Mouse (Mus musculus): Measurements from ENCODE around the gene Upk3b. TPM values are rescaled to one million over a fixed set of nuclear protein-coding genes. Genes with fewer than 3 reads are reported as not detected.
A peak's percentile ranks its signal among the peaks of the same experiment; 100 is the strongest.

Upk3b gene
- total and polyA plus RNA-seq, 3 experiments, result 0.09 TPM; not detected in 2

DNA sequence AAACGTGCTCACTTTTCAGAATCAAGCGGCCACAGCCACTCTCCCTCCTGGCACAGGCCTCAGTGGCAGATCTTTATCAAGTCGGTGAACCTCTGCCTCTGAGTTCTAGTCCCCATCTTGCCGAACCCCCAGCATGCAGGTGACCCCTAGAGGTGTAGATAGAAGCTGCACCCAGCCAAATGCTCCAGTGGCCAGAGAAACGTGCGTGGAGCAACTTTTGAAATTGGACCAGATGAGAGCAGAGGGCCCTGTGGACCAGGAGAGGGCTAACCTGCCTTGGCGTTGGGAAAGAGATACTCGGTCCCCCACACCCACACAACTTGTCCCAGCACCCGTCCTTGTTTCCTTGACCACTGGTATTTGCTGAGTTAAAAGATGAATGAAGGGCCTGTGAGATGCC lies 7.1 kb downstream of the Upk3b start:
- in situ Hi-C loops (cut with MboI; ENCODE audit: low pct_ligation_motif_present, low pct_unique_long_range_greater_than_20kb, low sequenced_read_pairs) (loop anchor here (10.0 kb wide), 1 partner anchor 151 kb away; no protein-coding TSS in a partner anchor), dilution Hi-C loops (cut with MboI; ENCODE audit: extremely low pct_ligation_motif_present, extremely low pct_unique_long_range_greater_than_20kb, low sequenced_read_pairs) (no loop called here)
- H3K79me2 ChIP-seq (replicated peaks; ENCODE audit: control insufficient read depth, extremely low read depth, insufficient read depth, poor library complexity, severe bottlenecking), result no peaks in the 10 kb centered on the region
- peak; percentile 43 for DNase-seq (ENCODE audit: extremely low read depth)
- no peak overlapping the region for H3K4me3 ChIP-seq (replicated peaks in 1 of 3; ENCODE audit: low read depth in 2 of 3, low read length in 2 of 3, poor library complexity in 1 of 3)
- H3K27ac ChIP-seq (ENCODE audit: insufficient read depth, low read depth), result no peak overlapping the region
- H3K9me3 ChIP-seq (replicated peaks; ENCODE audit: low read length), result peaks cover 4% of the 10 kb centered on the region
- H3K36me3 ChIP-seq (replicated peaks in 1 of 2; ENCODE audit: control insufficient read depth in 1 of 2, insufficient read depth in 1 of 2, low read length in 1 of 2), result no peaks in the 10 kb centered on the region
- peaks cover 10 to 15% of the 10 kb centered on the region in 2 experiments for H3K4me1 ChIP-seq (ENCODE audit: control insufficient read depth in 1 of 2, insufficient read depth in 2 of 2)
- TF ChIP-seq SMC3 (IDR thresholded peaks at IDR 0.05; ENCODE audit: low read depth, low read length), result peak; percentile 66
- no peak for TF ChIP-seq E2F4 (IDR thresholded peaks at IDR 0.05; ENCODE audit: insufficient replicate concordance, low read depth, low read length)
- peak; percentile 41; the same call in 1 of the 2 replicates for TF ChIP-seq BHLHE40 (IDR thresholded peaks at IDR 0.05; ENCODE audit: low read depth, low read length)
- TF ChIP-seq ZC3H11A (IDR thresholded peaks at IDR 0.05; ENCODE audit: low read depth, low read length), result no peak
- peak; percentile 59 for TF ChIP-seq RAD21 (IDR thresholded peaks at IDR 0.05; ENCODE audit: low read depth, low read length)
- peak; percentile 16; the same call in 1 of the 2 replicates for TF ChIP-seq MAX (IDR thresholded peaks at IDR 0.05; ENCODE audit: low read length)
- no peak for TF ChIP-seq MYC (IDR thresholded peaks at IDR 0.05; ENCODE audit: low read depth, low read length)
- no peak for TF ChIP-seq MEF2A (IDR thresholded peaks at IDR 0.05; ENCODE audit: borderline replicate concordance, low read depth, low read length)
- TF ChIP-seq ZMIZ1 (IDR thresholded peaks at IDR 0.05; ENCODE audit: low read depth, low read length), result no peak
- TF ChIP-seq ELF1 (IDR thresholded peaks at IDR 0.05; ENCODE audit: low read depth, low read length), result no peak
- no peak for TF ChIP-seq RCOR1 (conservative IDR thresholded peaks at IDR 0.05; ENCODE audit: low read depth, low read length)
- no peak for TF ChIP-seq KAT2A (IDR thresholded peaks at IDR 0.05; ENCODE audit: insufficient replicate concordance, low read length)
- TF ChIP-seq PAX5 (IDR thresholded peaks at IDR 0.05; ENCODE audit: low read length), result no peak
- TF ChIP-seq MAZ (IDR thresholded peaks at IDR 0.05; ENCODE audit: low read depth, low read length), result no peak
- peak in 1 of 2 experiments; percentile 77; a peak in 2 of 4 replicates for TF ChIP-seq CTCF (conservative IDR thresholded peaks at IDR 0.05 in 1 of 2, IDR thresholded peaks at IDR 0.05 in 1 of 2; ENCODE audit: low read depth in 2 of 2, low read length in 2 of 2)
- H3K9ac ChIP-seq (ENCODE audit: insufficient read depth, low read depth), result no peak overlapping the region
- H3K4me2 ChIP-seq (ENCODE audit: insufficient read depth, low read depth, poor library complexity, severe bottlenecking), result no peak overlapping the region
- H3K27me3 ChIP-seq (replicated peaks), result peaks cover 17% of the 10 kb centered on the region

DNA sequence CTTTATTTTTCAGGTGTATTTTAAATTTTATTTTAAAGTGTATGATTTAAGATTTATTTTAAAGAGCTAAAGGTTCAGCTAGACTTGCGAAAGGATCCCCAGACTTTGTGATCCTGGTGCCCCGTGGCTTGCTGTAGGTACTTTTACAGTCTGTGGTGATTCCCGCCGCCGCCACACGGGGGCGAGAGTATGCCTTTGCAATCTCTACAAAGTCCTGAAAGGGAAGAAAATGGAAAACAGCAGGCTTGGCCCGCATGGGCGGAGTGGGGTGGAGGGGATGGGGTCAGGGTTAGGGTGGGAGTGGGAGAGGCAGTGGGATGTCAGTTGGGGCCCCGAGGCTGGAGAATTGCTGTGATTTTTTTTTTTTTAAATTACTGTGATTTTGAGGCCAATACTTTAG lies 7.7 kb downstream of the Upk3b start:
- H3K27me3 ChIP-seq (replicated peaks), result peaks cover 17% of the 10 kb centered on the region
- H3K9me3 ChIP-seq (replicated peaks; ENCODE audit: low read length), result peaks cover 4% of the 10 kb centered on the region
- H3K9ac ChIP-seq (ENCODE audit: insufficient read depth, low read depth), result no peak overlapping the region
- dilution Hi-C loops (cut with MboI; ENCODE audit: extremely low pct_ligation_motif_present, extremely low pct_unique_long_range_greater_than_20kb, low sequenced_read_pairs), result no loop called here
- no peaks in the 10 kb centered on the region for H3K79me2 ChIP-seq (replicated peaks; ENCODE audit: control insufficient read depth, extremely low read depth, insufficient read depth, poor library complexity, severe bottlenecking)
- no peak overlapping the region for H3K4me3 ChIP-seq (replicated peaks in 1 of 3; ENCODE audit: low read depth in 2 of 3, low read length in 2 of 3, poor library complexity in 1 of 3)
- DNase-seq (ENCODE audit: extremely low read depth), result peak; percentile 81
- no peak overlapping the region for H3K27ac ChIP-seq (ENCODE audit: insufficient read depth, low read depth)
- peaks cover 8 to 9% of the 10 kb centered on the region in 2 experiments for H3K4me1 ChIP-seq (ENCODE audit: control insufficient read depth in 1 of 2, insufficient read depth in 2 of 2)
- H3K4me2 ChIP-seq (ENCODE audit: insufficient read depth, low read depth, poor library complexity, severe bottlenecking), result 0 out of 2 replicates have a peak overlapping the region, but pooled peaks have one; percentile 16
- in situ Hi-C loops (cut with MboI; ENCODE audit: low pct_ligation_motif_present, low pct_unique_long_range_greater_than_20kb, low sequenced_read_pairs), result loop anchor here (10.0 kb wide), 1 partner anchor 151 kb away; no protein-coding TSS in a partner anchor
- H3K36me3 ChIP-seq (replicated peaks in 1 of 2; ENCODE audit: control insufficient read depth in 1 of 2, insufficient read depth in 1 of 2, low read length in 1 of 2), result no peaks in the 10 kb centered on the region
- TF ChIP-seq POLR2A (IDR thresholded peaks at IDR 0.05; ENCODE audit: low read depth, low read length) (no peak), GABPA (IDR thresholded peaks at IDR 0.05; ENCODE audit: insufficient replicate concordance, low read depth, low read length) (no peak), MAFK (IDR thresholded peaks at IDR 0.05; ENCODE audit: insufficient replicate concordance, low read length) (no peak), MXI1 (IDR thresholded peaks at IDR 0.05; ENCODE audit: low read depth, low read length) (0 out of 2 replicates have a peak, but pooled peaks have one; percentile 32), BHLHE40 (IDR thresholded peaks at IDR 0.05; ENCODE audit: low read depth, low read length) (no peak), RCOR1 (conservative IDR thresholded peaks at IDR 0.05; ENCODE audit: low read depth, low read length) (no peak), EP300 (IDR thresholded peaks at IDR 0.05; ENCODE audit: low read length) (no peak), CTCF (conservative IDR thresholded peaks at IDR 0.05 in 1 of 2, IDR thresholded peaks at IDR 0.05 in 1 of 2; ENCODE audit: low read depth in 2 of 2, low read length in 2 of 2) (peak; percentile 48 to 92; a peak in 2 of 4 replicates), ELF1 (IDR thresholded peaks at IDR 0.05; ENCODE audit: low read depth, low read length) (no peak), ZKSCAN1 (IDR thresholded peaks at IDR 0.05; ENCODE audit: borderline replicate concordance, low read depth, low read length) (no peak), ZC3H11A (IDR thresholded peaks at IDR 0.05; ENCODE audit: low read depth, low read length) (no peak; the same call in 1 of the 2 replicates), MEF2A (IDR thresholded peaks at IDR 0.05; ENCODE audit: borderline replicate concordance, low read depth, low read length) (no peak), ETS1 (conservative IDR thresholded peaks at IDR 0.05; ENCODE audit: low read depth, low read length) (no peak), E2F4 (IDR thresholded peaks at IDR 0.05; ENCODE audit: insufficient replicate concordance, low read depth, low read length) (no peak), UBTF (IDR thresholded peaks at IDR 0.05; ENCODE audit: low read depth, low read length) (no peak), POLR2AphosphoS2 (IDR thresholded peaks at IDR 0.05; ENCODE audit: low read depth, low read length) (no peak), MAX (IDR thresholded peaks at IDR 0.05; ENCODE audit: low read length) (no peak), KAT2A (IDR thresholded peaks at IDR 0.05; ENCODE audit: insufficient replicate concordance, low read length) (no peak), NELFE (IDR thresholded peaks at IDR 0.05; ENCODE audit: low read depth, low read length) (no peak), JUN (IDR thresholded peaks at IDR 0.05; ENCODE audit: insufficient read depth, low read depth, low read length) (no peak), MYC (IDR thresholded peaks at IDR 0.05; ENCODE audit: low read depth, low read length) (no peak), TBP (conservative IDR thresholded peaks at IDR 0.05; ENCODE audit: low read depth, low read length) (no peak), SIN3A (IDR thresholded peaks at IDR 0.05; ENCODE audit: low read length) (no peak), CHD2 (IDR thresholded peaks at IDR 0.05; ENCODE audit: low read length) (no peak), MAZ (IDR thresholded peaks at IDR 0.05; ENCODE audit: low read depth, low read length) (no peak), RAD21 (IDR thresholded peaks at IDR 0.05; ENCODE audit: low read depth, low read length) (peak; percentile 67), CHD1 (IDR thresholded peaks at IDR 0.05; ENCODE audit: low read depth, low read length) (no peak)

All from CH12.LX (cell line).